Mouse (Mus musculus) v-Abl transformed pro-B cells (cell line): ENCODE results near the gene Opa3.

Experiments
- in situ Hi-C, 2 experiments: fragments of 400-800 bp; cut with MboI; formaldehyde crosslinking; loops; one replicate each; pipeline ENCODE4 v1.15.1; 2025; ENCODE audit not compliant: unreplicated experiment in 2 of 2

Opa3 gene

DNA sequence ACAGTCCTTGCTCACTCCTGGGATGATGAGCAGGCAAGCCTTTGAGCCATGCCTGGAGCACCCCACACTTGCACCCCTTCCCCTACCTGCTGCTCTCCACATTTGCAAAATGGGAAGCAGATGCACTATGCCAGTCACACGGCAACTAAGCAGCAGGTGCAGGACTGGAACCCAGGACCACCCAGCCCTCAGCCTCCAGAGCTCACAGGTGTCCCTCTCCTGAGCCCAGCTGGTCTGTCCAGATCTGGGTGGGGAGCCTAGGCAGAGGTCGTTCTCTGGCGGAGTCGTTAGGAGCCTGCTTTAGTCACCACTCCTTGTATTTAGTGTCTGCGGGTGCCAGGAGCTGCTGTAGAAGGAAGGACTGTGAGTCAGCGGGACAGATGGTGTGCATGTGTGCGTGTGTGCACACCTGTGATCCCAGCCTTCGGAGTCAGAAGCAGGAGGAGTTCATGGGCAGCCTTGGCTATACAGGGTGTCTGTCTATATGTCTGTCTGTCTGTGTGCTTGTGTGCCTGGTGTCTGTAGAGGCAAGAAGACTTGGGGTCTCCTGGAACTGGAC, 12.8 kb downstream of the Opa3 start:
- in situ Hi-C loops: loop anchor here in 1 of 2 experiments (5.0 kb wide), 1 partner anchor 41 kb away; the partner anchor contains the start of genes Ppm1n and Rtn2

DNA sequence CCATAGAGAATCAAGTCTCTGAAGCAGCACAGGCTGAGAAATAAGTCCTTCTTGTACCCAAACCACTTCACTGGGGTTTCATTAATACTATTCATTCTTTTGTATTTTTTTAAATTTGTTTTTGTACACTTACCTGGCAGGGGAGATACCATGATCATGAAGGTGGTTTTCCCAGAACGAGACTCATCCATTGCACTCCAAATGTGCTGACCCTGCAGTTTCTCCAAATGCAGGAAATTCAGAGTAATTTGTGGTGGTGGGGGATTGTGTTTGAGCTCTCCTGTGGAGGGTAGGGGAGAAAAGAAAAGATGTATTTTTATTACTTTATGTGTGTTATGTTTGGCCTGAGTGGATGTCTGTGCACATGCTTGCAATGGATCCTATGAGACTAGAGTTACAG, 13.9 kb downstream of the Opa3 start:
- in situ Hi-C loops: loop anchor here in 1 of 2 experiments (5.0 kb wide), 1 partner anchor 40 kb away; the partner anchor contains the start of genes Ppm1n and Rtn2

DNA sequence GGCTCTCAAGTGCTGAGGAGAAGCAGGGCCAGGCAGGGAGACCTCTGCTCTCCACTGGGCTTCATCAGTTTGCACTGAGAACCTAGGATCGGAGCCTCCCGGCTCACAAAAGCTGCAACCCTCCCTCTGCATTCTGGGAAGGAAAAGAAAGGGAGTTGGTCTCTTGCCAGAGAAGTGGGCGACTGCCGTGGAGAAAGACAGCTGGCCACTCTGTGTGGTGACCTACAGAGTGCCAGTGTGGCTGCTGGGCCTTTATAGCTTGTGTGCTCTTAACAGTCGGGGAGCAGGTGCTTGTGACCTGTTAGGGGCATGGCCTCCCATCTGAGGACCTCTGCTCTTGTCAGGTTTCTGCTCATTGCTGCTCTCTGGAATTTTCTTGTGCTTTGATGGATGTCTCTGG, 15.7 kb downstream of the Opa3 start:
- in situ Hi-C loops: loop anchor here in 1 of 2 experiments (5.0 kb wide), 1 partner anchor 38 kb away; the partner anchor contains the start of genes Ppm1n and Rtn2

DNA sequence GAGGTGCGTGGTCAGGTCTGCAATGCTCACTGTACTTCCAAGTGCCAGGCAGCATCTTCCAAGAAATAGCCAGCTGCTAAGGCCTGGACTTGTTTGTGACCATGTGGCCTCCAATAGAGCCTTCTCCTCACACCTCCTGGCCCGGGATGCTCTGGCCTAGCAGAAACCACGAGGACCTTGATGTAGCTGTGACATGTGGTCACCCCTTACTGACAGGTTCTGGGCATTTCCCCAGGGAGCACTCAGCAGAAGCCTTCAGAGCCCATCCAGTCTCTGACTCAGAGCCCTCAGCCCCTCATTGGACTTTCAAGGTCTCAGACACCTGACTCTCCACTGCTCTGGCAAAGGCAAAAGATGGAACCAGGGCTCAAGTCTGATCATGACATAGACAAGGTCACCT, 16.9 kb downstream of the Opa3 start:
- in situ Hi-C loops: no loop called here

DNA sequence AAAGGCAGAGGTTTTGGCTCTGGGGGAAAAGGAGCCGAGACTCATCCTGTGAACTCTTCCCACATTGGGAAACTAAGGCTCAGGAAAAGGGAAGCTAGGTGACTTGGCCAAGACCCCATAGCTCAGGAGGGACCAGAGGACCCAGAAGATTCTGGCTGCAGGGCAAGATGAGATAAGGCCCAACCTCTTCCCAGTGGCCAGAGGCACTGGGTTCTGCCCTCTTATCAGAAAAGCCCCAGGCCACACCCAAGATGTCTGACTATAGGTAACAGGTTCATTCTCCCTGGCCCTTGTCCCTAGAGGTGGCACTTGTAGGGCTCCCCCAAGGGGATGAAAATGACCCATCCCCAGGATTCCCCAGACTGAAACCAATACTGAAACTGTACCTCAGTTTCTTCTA, 18.7 kb downstream of the Opa3 start:
- in situ Hi-C loops: no loop called here

DNA sequence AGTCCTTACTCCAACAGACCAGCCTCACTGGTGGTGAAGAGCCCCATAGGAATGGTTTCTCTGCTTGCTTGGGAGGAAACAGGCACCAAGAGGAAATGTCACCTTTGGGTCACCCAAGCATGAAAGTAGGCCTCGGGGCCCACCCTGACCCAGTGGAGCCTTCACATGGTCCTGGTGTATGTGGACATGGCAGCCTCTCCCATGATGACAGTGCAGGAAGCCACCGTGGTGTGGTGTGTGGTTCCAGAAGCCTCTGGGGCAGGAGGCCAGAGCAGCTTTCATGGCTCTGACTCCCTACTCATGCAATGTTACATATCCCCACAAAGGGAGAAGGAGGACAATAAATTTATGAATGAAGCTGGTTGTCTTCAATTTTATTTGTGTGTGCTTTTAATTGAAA, 19.4 kb downstream of the Opa3 start:
- in situ Hi-C loops: no loop called here

DNA sequence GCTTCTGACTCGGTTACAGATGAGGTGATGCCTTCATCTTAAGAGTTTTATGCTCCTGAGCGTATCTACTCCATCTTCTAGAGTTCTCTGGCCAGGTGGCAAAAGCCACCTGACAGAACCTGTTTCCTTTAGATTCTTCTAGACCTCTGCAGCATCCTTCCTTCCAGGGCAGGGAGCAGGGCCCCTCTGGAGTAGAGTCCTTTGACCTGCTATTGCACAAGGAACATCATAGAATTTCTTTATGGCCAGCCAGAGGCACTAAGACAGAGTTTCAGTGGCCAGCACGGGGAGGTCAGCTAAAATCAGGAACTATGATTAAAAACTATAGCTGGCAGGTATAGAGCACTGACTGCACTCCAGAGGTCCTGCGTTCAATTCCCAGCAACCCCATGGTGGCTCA, 23.9 kb downstream of the Opa3 start:
- in situ Hi-C loops: no loop called here

DNA sequence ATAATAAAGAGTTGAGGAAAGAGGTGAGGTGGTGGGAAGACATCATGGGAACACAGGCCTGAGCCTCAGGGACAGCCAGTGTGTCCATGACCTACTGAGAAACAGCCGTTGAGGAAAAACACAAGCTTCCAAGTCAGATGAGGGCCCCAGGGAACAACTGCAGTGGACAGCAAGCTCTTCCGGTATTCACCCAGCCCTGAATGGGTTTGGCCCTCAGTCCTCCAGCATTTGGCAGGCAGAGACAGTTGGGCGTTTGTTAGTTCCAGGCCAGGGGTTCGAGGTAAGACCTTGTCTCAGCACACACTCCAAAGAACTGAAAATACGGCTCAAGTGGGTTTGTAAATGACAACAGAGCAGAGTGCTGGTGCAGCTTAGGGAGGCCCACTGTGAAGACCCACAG, 25.3 kb downstream of the Opa3 start:
- in situ Hi-C loops: no loop called here

DNA sequence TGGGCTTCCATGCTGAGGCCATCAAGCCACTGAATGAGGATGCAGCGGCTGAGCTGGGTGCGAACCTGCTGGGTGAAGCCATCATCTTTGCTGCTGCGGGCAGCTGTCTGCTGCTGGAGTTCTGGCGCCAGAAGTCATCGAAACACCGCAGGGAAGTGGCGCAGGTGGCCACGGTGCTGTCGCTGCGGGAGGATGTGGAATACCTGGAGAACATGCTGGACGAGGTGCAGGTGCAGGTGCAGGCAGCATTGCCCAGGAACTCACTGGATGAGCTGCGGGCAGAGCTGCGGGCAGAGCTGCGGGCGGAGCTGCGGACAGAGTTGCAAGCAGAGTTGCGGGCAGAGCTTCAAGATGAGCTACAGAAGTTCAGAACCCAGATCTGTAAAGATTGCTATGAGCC, 27.3 kb downstream of the Opa3 start:
- in situ Hi-C loops: no loop called here

DNA sequence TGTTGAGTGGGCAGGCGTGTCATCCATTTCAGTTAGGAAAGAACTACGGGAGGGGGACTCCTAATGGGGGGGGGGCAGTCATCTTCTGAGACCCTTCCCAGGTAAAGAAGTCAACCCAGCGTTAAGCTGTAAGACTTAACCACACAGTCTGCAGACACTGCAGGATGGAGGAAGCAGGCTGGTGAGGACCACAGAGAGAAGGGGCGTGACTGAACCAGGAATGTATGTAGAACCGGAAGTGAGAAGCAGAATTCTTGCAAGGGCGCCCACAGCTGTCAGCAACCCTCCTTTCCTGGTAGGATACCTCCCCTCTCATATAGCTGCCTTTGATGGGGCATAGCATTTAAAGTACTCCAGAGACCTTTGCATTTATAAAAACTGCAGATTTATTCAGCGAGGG, 28.4 kb downstream of the Opa3 start:
- in situ Hi-C loops: no loop called here

DNA sequence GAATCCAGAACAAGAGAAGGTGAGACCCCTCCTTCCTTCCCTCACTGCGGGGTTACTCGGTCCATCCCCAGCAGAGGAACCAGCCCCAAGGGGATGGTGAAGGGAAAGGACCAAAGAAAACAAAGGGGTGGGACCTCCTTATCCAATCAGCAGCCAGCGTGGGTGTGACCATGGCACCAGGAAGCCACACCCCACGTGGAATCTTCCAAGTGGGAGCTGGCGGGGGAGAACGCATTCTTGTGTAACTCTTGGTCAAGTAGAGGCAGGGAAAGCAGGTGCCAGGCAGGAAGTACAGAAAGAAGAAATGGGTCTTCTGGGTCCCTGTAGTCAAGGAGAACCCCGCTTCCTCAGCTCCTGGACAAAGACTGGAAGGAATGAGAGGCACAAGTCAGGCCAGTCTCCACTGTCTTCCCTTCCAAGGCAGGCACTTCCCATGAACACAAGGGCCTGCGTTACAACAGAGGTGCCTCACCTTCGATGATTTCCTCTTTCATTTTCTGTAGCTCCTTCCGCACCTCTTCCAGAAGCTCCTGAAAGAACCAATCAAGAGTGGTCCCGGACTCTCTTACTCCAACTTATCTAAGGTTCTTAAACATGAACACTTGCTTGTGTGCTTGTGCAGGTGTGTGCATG, 29.4 kb downstream of the Opa3 start:
- in situ Hi-C loops: no loop called here

DNA sequence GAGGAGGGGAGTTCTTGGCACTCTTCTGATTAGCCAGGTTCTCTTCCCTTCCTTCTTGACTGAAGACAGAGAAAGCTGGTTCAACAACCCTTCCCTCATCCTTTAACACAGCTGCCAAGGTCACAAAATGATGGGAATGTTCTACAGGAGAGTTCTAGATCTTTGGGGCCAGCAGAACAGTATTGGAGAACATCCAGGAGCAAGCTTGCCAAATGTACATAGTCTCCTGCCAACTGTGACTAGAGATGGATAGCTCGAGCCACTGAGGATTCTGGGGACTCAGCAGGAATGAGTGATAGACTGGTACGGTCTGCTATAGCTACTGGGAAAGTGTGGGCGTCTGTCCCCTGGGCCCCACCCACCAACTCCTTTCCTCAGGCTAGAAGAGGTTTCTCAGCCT, 30.2 kb downstream of the Opa3 start:
- in situ Hi-C loops: no loop called here

DNA sequence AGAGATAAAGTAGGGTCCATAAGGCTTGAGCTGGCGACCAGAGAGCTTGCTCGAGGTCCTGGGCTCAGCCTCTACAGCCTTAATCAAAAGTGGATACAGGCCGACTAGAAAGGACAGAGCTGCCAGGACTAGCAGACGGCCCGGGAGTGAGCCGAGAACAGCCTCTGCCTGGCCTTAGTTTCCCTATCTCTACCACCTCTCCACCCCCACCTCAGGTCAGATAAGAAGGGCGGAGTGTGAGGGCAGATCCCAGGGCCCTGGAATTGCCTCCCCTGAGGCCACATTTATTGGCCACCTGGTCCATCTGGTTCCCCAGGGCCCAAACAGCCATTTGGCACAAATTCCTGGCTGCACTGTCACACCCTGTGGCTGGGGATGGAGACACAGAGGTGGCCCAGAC, 37.0 kb downstream of the Opa3 start:
- in situ Hi-C loops: no loop called here

DNA sequence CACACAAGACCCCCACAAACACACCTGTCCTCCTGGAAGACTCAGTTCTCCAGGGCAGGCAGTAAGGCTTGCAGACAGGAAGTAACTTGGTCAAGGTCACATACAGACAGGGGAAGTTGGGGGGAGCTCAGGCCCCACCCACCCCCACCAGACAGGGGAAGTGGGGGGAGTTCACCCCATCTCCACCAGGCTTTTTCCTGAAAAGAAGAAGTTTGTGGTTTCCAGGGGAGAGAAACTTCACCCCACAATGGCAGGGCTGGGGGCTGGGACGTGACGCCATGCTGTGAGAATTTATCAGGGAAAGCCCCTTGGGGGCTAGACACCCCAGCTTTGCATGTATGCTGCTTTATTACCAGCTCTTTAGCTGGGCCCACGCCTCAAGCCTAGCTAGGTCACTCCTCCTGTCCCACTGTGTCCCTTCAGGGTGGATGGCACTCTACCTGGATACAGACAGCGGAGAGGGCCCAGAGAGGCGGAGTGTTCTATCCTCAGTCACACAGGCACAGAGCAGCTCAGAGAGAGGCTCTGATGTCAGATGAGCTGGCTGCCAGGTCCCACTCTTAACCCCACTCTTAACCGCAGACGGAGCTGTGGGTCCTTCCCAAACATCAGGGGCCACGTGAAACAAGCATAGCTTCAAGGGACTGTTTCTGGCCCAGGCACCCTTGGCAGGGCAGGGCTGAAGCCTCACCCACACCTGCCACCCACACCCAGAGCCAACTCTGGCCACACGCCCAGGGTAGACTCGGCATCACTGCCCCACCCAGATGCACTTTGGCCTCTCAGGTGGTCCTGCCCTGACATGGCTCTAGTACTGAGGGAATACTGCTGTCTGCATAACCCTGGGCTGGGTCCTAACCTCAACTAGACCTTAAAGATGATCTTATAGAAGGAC, 38.0 kb downstream of the Opa3 start:
- in situ Hi-C loops: no loop called here

DNA sequence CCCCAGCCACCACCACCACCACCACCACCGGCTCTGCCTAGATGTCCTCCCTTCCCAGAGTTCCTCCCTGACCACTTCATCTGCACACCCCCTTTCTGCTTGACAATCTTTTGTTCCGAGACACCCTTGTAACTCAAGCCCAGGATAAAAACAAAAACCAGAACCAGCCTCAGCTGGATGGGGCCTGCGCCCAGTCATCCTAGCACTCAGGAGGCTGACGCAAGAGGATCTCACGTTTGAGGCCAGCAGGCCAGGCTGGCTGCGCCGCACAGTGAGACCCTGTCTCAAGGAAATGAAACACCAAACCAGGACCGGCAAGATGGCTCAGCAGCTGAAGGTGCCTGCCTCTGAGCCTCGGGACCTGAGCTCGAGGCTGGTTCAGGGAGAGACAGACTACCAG, 38.9 kb downstream of the Opa3 start:
- in situ Hi-C loops: no loop called here

DNA sequence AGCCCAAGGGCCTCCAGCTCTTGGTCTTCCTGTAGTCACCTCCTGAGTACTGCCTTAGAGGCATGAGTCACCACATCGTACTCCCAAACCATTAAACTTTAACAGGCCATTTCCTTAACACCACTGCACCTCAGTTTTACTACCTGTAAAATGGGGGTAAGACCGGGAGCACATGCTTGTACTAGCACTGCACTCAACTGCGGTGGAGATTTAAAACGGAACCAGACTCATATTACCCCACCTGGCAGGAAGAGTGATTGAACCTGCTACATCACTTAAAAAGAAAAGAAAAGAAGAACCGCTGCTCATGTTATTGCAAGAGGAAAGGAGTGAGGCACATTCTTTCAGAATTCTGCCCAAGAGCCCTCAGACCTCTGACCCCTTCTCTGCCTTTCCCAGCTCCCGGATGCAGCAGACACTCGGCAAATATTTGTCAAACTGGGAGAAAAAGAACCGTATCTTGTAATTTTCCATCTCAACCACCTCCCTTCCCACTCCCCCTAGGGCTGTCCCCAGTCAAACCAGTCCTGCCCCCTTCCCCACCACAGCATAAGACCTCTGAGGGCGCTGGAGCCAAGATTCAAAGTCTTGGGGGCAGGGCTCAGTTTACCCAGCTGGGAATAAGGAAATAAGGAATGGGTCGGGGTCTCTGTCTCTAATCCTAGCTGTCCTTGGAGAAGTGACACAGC, 41.0 kb downstream of the Opa3 start:
- in situ Hi-C loops: no loop called here

DNA sequence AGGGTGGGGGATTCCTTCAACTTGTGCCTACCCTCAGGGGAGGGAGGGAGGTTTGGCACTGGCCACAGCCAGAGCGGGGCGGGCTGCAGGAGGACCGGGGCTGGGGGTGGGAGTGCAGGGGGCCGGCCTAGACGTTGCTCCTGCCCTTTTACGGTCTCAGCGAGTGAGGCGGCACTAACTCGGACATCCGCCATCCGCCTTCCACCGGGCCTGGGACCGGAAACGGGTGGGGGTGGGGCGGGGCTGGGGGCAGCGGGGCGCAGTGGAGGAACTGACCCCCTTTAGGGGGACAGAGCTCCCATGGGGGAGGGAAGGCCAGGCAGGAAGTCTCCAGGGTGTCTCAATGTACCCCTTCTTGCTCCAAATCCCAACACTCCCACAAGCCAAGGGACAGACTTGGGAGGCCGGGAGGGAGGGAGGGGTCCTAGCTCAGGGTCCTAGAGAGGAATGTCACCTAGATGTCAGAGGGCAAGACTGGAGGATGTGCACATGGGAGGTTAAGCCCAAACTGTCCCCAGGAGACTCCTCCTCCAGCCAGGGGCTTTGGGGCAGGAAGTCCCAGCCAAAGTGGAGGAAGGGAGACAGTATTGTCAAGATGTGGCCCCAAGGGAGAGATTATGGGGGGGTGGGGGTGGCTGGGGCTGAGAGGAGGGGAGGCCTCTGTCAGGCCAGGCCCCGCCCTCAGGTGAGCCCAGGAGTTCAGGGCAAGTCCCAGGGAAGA, 41.7 kb downstream of the Opa3 start:
- in situ Hi-C loops: no loop called here

DNA sequence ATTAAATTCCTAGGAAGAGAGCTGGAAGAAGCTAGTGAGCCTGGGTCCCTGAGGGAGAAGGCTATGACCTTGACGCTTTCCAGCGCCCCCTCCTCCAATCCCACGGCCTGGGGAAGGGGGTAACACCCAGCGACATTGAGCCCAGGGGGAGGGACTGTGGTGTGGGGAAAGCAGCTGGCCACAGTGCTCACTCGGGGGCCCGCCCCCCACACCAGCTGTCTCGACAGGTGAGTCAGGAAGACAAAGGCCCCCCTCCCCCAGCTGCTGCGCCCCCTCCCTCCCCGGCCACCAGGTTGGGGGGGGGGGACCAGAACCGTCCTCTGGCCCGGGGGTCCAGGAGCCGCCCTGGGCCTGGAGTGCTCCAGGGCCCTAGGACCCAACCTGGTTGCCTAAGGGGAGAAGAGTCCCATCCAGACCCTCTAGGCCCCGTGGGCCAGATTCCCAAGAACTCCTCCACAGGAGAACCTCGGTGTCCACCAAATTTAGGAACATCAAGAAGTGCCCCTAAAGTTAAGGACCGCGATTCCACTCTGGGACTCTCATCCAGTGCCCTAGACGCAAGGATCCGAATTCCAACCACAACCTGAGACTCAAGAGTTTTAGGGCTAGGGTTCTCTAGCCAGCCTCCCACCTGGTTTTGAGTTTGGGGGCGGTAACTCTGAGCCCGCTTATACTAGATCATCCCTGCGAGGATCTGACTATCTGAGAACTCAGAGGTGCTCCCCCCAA, 42.5 kb downstream of the Opa3 start:
- in situ Hi-C loops: no loop called here

DNA sequence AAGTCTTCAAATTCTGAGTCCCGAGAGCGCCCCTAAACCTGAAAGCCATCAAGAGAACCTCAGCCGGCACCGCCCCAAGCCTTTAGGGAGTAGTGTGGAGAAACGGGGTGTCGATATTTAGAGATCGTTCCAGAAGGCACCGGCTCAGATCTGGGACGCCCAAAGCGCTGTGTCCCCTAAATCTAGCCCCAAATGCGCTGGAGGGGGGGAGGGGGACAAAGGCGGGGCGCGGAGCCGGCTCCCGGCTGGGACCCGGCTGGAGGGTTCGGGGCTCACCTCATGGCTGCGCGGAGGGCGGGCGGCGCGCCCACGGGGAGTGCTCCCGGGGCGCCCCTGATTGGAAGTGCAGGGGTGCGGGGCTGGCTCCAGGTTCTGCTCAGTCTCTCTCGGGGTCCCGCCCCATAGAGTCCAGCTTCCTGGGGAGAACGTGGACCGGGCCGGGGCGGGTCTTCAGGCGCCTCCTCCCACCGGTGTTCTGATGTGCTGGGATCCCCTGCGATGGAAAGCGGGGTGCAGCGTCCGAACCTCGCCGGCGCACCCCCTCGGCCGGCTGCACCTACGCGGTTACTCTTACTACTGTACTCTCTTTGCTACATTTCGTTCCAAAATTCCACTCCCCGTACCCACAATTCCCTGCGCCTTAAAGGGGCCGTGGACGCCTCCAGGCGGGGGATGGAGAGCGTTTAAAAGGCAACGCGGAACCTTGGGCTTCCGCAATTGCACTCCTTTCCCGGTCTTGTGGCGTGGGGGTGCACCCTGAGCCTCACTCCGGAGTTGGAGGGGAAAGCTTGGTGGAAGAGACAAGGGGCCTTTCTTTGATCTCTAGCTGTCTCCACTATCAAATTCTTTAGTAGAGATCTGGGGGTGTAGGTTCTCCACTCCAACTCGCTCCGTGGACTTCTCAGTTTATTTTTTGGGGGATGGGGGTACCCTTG, 43.4 kb downstream of the Opa3 start, which contains the start of gene Vasp:
TSS of gene Vasp (minus strand) at position 580 of the 935 bp plus-strand sequence.
- in situ Hi-C loops: no loop called here
